Mouse (Mus musculus) embryonic facial prominence, embryonic 10.5 days (tissue): Measurements from ENCODE around the gene Polr2c. TPM values are rescaled to one million over a fixed set of nuclear protein-coding genes. Genes with fewer than 3 reads are reported as not detected.

Source experiments
- DNase-seq: peaks from one replicate; pipeline ENCODE4 v3.0.0-alpha.2; 2017; ENCODE audit warnings: low spot score
- H3K27ac ChIP-seq: fragments of 300-500 bp; sonication (generic); replicated peaks from 2 replicates; pipeline ENCODE4 v1.5.1; 2016; ENCODE audit warnings: mild to moderate bottlenecking
- H3K27me3 ChIP-seq: fragments of 300-500 bp; sonication (generic); replicated peaks from 2 replicates; pipeline ENCODE4 v1.6.1; 2016; ENCODE audit warnings: low read depth, mild to moderate bottlenecking; ENCODE audit not compliant: poor library complexity, severe bottlenecking
- H3K36me3 ChIP-seq: fragments of 300-500 bp; sonication (generic); replicated peaks from 2 replicates; pipeline ENCODE4 v1.6.1; 2016; ENCODE audit warnings: mild to moderate bottlenecking, moderate library complexity
- H3K4me1 ChIP-seq: fragments of 300-500 bp; sonication (generic); 2 replicates; pipeline ENCODE4 v1.6.1; 2016
- H3K4me3 ChIP-seq: fragments of 300-500 bp; sonication (generic); 2 replicates; pipeline ENCODE4 v1.5.1; 2016; ENCODE audit warnings: mild to moderate bottlenecking, moderate library complexity
- H3K9me3 ChIP-seq: fragments of 300-500 bp; sonication (generic); 2 replicates; pipeline ENCODE4 v1.6.1; 2016; ENCODE audit warnings: mild to moderate bottlenecking
- WGBS: fragments of 180-500 bp; shearing (Covaris S2); methylation state at CpG from one replicate; pipeline ENCODE4 v1.1.7; 2016; 5-methylcytosine and 5-hydroxymethylcytosine counted together
- polyA plus RNA-seq: library from polyadenylated mRNA; unstranded; fragments of >200 nt; fragmentation: Nextera tagmentation; extraction: Ambion mirVana; gene quantifications from 2 replicates; pipeline ENCODE4 v1.2.1, GENCODE M21; 2016

The Polr2c gene
- polyA plus RNA-seq, 1 experiment from 2014 or later, result 180 TPM

DNA sequence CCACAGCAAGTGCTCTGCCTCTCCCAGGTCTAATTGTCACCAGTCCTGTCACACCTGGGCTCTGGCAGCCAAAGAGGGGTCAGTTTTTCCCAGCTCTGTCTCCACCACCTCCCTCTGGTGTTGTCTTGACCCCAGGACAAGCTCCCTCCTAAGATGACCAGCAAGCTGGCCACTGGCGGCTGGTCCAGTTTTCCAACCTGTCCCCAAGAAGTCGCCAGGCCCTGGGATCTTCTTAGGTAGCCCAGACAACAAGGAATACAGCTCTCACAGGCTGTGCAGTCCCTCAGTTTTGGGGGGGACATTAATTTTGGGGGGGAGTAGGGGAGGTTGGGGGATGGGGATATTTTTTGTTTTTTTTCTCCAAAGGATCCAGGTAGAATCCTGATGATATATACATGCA is 15.3 kb downstream of the Polr2c start:
- Histone ChIP-seq H3K36me3 (peaks cover 7% of the 10 kb centered on the region), H3K9me3 (no peaks in the 10 kb centered on the region), H3K4me1 (peaks cover 80% of the 10 kb centered on the region), H3K4me3 (peak overlapping the region; percentile 25), H3K27me3 (peaks cover 55% of the 10 kb centered on the region), H3K27ac (0 out of 2 replicates have a peak overlapping the region, but pooled peaks have one; percentile 42)
- DNase-seq, result no peak
- 49% methylated on average over 2 of the region's 2 CpGs for WGBS

DNA sequence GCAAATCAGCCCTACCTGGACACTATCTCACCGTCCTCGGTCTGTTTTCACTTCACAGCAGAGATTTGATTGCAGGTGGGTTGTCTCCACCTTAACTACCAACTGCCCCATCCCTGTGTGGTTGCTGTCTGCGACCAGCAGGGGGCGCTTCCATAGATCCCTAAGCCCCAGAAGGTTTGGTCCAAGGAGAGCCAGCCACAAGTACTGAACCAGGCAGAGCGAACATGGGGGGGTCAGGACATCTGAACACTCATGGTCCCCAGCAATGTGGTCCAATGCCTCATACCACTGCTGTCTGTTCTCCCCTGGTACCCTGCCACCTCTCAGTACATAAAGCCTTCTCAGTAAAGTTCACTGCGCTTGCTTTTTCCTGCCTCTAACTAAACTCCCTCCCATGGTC is 17.1 kb downstream of the Polr2c start:
- peak overlapping the region; percentile 77 for H3K4me3 ChIP-seq
- DNase-seq, result peak; percentile 76
- WGBS, result 11% methylated on average over 6 of the region's 6 CpGs
- H3K4me1 ChIP-seq, result peaks cover 68% of the 10 kb centered on the region
- no peaks in the 10 kb centered on the region for H3K36me3 ChIP-seq
- H3K27me3 ChIP-seq, result peaks cover 54% of the 10 kb centered on the region
- no peak overlapping the region for H3K27ac ChIP-seq
- H3K9me3 ChIP-seq, result no peaks in the 10 kb centered on the region

DNA sequence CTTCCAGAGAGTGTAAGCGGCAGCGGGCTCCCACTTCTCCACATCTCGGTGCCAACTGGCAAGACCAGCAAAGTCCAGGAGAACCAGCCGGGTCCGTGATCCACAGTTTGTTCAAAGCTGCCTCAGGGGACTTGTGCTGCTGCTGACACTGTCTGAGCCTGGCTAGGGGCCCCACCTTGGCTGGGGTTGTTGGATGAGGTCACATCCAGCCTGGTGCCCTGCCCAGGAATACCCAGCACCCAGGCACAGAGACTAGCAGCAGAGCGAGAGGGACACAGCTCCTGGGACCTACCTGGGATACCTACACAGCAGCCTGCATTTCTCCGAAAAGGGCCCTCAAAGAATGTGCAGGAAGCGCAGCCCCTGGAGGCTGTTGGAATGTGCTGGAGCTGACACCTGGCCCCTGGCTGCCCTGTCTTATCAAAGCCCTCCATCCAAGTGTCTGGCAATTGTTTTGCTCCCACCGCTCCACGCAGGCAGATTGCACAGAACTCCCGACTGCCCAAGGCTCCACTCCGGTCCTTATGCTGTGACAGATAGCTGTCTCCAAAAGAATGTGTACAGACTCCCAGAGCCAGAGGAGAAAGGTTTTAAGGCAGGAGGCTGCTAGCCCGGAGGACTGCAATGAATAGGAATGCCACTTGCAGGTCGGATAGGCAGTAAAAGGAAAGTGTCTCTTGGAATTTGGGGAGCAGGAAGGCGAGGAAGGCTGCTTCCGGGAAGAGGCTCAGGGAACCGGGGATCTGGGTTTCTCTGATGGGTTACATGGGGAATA is 18.0 kb downstream of the Polr2c start:
- Histone ChIP-seq H3K27ac (peak overlapping the region; percentile 77), H3K4me1 (peaks cover 58% of the 10 kb centered on the region), H3K4me3 (peak overlapping the region; percentile 77), H3K27me3 (peaks cover 44% of the 10 kb centered on the region), H3K36me3 (no peaks in the 10 kb centered on the region), H3K9me3 (no peaks in the 10 kb centered on the region)
- DNase-seq, result peak; percentile 39
- 17% methylated on average over 17 of the region's 17 CpGs for WGBS

DNA sequence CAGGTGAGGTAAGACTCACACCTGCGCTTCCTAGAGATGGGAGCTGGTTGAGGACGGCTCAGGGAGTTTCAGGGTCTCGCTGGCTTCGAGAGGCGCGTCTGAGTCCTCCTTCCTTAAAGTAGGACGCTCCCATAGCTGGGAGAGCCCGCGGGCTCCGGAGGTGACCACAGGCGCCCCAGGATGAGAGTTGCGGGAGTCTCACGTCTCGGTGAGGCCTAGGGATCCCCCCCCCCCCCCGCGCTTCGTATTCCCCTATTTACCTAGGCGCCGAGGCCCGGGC is 18.6 kb downstream of the Polr2c start:
- peak overlapping the region; percentile 77 for H3K4me3 ChIP-seq
- no peak for DNase-seq
- under 1% methylated on average over 20 of the region's 20 CpGs for WGBS
- no peaks in the 10 kb centered on the region for H3K9me3 ChIP-seq
- H3K27me3 ChIP-seq, result peaks cover 39% of the 10 kb centered on the region
- H3K4me1 ChIP-seq, result peaks cover 53% of the 10 kb centered on the region
- H3K36me3 ChIP-seq, result no peaks in the 10 kb centered on the region
- H3K27ac ChIP-seq, result peak overlapping the region; percentile 77

DNA sequence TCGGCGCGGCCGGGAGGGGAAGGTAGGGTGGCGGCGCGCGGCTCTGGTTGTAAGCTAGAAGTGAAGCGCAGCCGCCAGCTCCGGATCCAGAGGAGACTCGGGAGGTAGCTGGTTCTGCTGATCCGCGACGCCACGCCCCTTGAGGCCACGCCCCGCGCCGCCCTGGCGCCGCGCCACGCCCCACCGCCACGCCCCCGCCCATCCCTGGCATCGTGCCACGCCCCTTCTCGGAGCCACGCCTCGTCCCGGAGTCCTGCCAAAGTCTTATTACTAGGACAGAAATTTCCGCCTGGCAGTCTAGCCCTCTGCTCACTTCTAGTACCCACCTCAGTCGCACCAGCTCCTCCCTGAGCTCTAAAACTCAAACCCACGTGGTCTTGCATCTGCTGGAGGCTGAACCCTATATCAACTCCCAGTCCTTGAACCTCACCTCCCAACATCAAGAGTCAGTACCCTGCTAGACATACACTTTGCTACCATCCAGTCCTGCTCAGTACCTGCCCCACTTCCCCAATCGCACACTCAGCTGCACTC is 19.0 kb downstream of the Polr2c start, which contains the start of gene Dok4:
Gene Dok4 (minus strand): TSS at position 134 of the 534 bp plus-strand sequence.
- DNase-seq, result peak; percentile 95
- Histone ChIP-seq H3K36me3 (no peaks in the 10 kb centered on the region), H3K4me1 (peaks cover 49% of the 10 kb centered on the region), H3K9me3 (no peaks in the 10 kb centered on the region), H3K27me3 (peaks cover 37% of the 10 kb centered on the region), H3K4me3 (peak within 1 kb of the TSS; percentile 77), H3K27ac (peak within 1 kb of the TSS; percentile 77)
- WGBS, result 1% methylated on average over 37 of the region's 37 CpGs

DNA sequence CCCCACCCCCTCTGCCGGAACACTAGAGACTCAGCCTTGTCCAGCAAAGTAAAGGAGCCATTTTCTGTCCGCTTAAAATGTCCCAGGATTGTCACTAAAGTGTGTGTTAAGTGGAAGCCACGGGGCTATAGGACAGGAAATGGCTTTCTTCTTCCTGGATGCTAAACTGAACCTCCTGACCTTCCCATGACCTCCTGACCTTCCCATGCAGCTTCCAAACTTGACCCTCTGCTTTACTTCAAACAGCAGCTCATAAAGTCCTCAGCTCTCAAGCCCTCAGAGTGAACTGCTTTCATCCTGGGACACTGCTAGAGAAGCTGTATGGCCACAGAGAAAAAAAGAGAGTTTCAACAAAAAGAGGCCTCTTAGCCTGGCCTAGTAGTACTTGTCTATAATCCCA is 19.6 kb downstream of the Polr2c start:
- Histone ChIP-seq H3K4me1 (peaks cover 43% of the 10 kb centered on the region), H3K9me3 (no peaks in the 10 kb centered on the region), H3K27ac (no peak overlapping the region), H3K4me3 (no peak overlapping the region), H3K36me3 (no peaks in the 10 kb centered on the region), H3K27me3 (peaks cover 33% of the 10 kb centered on the region)
- WGBS, result 41% methylated on average over 3 of the region's 3 CpGs
- DNase-seq, result no peak

DNA sequence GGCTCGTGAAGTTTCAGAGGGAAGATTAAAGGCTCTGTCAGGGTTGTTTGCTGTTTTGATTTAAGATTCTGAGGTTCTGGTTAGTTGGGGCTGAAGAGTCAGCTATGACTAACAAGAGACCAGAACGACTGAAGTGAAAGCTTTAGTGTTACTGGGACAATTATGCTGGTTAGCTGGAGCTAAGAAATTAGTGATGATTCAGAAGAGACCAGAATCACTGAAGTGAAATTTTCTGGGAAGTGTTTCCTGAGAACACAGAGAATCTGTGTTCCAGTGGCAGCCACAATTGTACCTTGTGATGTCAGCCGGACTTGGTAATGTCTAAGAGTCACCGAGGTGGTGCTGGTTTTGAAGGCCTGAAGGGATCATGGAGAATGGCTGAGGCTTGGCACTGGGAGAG is 23.5 kb downstream of the Polr2c start:
- Histone ChIP-seq H3K27ac (no peak overlapping the region), H3K4me3 (no peak overlapping the region), H3K36me3 (no peaks in the 10 kb centered on the region), H3K4me1 (peaks cover 17% of the 10 kb centered on the region), H3K27me3 (peaks cover 12% of the 10 kb centered on the region; the same call in 1 of the 2 replicates), H3K9me3 (no peaks in the 10 kb centered on the region)
- 77% methylated on average over 4 of the region's 4 CpGs for whole genome bisulfite sequencing
- no peak for DNase-seq

DNA sequence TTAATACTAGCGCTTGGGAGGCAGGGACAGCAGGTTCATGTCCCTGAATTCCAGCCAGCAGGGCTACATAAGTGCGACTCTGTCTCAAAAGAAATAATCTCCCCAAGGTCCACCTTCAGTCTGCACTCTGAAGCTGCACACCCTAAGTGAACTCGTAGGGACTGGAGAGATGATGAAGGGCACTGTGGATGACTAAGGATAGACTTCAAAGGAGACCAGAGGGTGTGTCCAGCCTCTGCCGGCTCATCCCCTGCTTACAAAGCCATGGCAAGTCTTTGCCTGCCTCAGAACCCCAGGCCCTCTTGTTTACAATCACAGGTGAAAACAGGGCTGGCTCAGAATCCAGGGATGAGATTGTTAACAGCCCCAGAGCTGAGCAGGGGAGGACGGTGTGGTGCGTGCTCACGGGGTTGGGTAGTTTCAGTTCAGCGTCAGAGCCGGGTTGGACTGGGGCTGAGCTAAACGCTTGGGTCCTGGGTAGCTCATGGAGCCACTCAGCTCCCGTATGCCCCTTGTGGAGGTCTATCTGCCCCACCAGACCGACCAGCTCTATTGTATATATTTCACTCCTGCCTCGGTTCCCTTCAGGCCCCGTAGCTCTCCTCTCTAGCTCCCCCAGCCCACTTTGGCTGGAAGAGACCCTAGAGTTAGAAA is 31.3 kb downstream of the Polr2c start:
- Histone ChIP-seq H3K27me3 (peaks cover 10% of the 10 kb centered on the region; the same call in 1 of the 2 replicates), H3K36me3 (no peaks in the 10 kb centered on the region), H3K4me3 (0 out of 2 replicates have a peak overlapping the region, but pooled peaks have one; percentile 3), H3K4me1 (peaks cover 23% of the 10 kb centered on the region), H3K9me3 (no peaks in the 10 kb centered on the region), H3K27ac (no peak overlapping the region)
- 36% methylated on average over 14 of the region's 14 CpGs for WGBS
- no peak for DNase-seq

DNA sequence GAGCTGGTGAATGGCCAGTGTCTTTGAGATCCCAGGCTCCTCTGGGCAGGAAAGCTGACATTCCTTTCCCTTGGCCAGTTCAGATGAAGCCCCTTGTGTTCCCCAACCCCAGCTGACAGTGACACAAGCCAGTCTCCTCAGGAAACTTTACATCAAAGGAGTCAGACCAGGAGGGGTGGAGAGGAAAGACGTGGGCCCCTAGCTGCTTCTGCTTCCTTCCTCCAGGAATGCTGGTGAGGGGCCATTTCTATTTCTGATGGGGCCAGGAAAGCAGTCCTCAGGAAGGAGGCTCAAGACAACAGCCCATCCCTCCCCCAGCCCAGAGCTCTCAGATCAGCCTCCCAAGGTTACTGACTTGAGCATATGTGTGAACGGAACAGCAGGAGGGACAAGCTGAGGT is 35.7 kb downstream of the Polr2c start:
- Histone ChIP-seq H3K36me3 (no peaks in the 10 kb centered on the region), H3K4me1 (peaks cover 36% of the 10 kb centered on the region), H3K4me3 (no peak overlapping the region), H3K27ac (peak overlapping the region; percentile 40; the same call in 1 of the 2 replicates), H3K9me3 (no peaks in the 10 kb centered on the region), H3K27me3 (peaks cover 10% of the 10 kb centered on the region; the same call in 1 of the 2 replicates)
- peak; percentile 30 for DNase-seq
- 42% methylated on average over 2 of the region's 2 CpGs for WGBS

DNA sequence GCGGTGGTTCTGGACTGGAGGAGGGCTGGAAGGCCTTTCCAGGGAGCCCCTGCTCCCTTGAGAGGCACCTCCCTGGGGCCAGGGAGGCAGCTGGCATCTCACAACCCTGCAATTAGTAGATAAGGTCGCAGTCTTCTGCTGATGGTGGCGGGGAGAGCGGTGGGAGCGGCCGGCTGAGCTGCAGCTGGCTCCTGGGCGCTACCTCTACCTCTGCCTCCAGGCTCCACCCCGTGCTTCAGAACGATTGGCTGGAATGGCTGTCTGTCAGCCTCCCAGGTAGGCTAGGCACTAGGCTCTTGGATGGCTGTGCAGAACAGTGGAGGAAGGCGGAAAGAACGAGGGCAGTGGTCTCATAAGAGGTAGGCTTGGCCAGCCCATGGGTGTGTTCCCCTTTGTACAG is 42.0 kb downstream of the Polr2c start:
- H3K27me3 ChIP-seq, result no peaks in the 10 kb centered on the region
- H3K4me3 ChIP-seq, result peak overlapping the region; percentile 25

DNA sequence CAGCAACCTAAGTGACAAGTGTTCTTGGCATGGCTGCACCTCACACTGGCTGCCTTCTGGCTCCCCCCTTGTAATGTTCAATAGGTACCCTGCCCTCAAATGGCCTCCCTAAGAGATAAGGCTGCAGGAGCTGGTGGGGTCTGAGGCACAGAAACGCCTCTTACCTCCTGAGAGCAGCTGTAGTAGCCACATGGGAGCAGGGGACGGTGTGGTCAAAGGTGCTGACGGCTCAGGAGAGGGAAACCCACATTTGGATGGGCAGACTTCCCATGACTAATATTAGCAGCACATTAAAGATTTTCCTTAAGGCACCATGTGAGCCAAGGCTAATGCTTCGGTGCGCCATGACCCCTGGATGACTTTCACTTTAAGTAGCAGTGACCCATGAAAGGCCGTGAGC is 43.4 kb downstream of the Polr2c start:
- Histone ChIP-seq H3K9me3 (no peaks in the 10 kb centered on the region), H3K27ac (peak overlapping the region; percentile 74), H3K27me3 (no peaks in the 10 kb centered on the region), H3K4me3 (peak overlapping the region; percentile 27), H3K36me3 (peaks cover 44% of the 10 kb centered on the region), H3K4me1 (peaks cover 36% of the 10 kb centered on the region)
- no peak for DNase-seq
- WGBS, result 20% methylated on average over 6 of the region's 6 CpGs

More for the DNA sequence above, 42.0 kb downstream of the Polr2c start:
- WGBS, result 15% methylated on average over 11 of the region's 11 CpGs
- DNase-seq, result peak; percentile 59
- peak overlapping the region; percentile 27; the same call in 1 of the 2 replicates for H3K27ac ChIP-seq
- no peaks in the 10 kb centered on the region for H3K9me3 ChIP-seq
- peaks cover 45% of the 10 kb centered on the region for H3K4me1 ChIP-seq
- H3K36me3 ChIP-seq, result peaks cover 30% of the 10 kb centered on the region

DNA sequence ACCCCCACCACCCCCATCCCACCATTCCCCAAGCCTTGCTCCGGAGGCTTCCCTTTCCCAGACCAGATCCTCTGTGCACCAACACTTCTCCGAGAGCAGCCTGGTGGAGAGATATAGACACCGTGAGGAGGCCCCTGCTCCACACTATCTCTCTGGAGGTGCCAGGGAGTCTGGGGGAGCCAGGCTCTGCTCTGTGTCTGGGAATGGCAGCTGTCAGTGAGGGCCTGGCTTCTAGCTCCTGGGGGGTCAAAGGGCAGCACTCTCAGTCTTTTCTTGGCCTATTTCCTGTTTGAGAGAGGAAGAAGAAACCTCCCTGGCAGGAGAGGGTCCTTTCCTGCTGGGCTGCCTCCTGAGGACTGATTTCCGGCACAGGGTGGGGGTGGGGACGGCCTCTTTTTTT is 43.8 kb downstream of the Polr2c start:
- WGBS, result 12% methylated on average over 5 of the region's 5 CpGs
- Histone ChIP-seq H3K9me3 (no peaks in the 10 kb centered on the region), H3K27ac (peak overlapping the region; percentile 74), H3K36me3 (peaks cover 48% of the 10 kb centered on the region), H3K4me1 (peaks cover 36% of the 10 kb centered on the region), H3K27me3 (no peaks in the 10 kb centered on the region), H3K4me3 (peak overlapping the region; percentile 27; the same call in 1 of the 2 replicates)
- peak; percentile 52 for DNase-seq
